Mouse (Mus musculus): Measurements from ENCODE around the gene Zfand3.

DNA sequence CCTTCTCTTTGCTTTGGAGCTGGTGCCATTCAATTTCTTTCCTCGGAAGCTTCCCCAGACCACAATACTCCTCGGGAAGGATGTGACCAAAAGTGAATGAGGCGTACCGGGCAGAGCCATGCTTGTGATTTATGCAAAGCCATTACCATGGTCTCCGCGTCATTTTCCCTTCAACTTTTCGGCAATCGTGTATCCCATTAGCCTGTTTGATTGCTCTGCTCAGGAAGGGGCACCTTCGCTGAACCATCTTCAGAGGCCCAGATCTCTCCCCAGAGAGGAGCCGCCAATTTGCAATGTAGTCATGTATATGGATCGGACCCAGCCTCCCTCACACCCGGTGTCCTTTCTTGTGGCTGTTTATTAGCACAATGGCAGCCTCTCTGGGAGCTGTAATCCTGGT, 218.3 kb downstream of the Zfand3 start:
- no peak for TF ChIP-seq POLR2A (IDR thresholded peaks at IDR 0.05; ENCODE audit: low read depth, low read length)
- no peak for TF ChIP-seq CTCF (IDR thresholded peaks at IDR 0.05; ENCODE audit: borderline replicate concordance, insufficient read depth, low read length)
